Mouse (Mus musculus): Measurements from ENCODE around the gene Itga9.

The Itga9 gene

DNA sequence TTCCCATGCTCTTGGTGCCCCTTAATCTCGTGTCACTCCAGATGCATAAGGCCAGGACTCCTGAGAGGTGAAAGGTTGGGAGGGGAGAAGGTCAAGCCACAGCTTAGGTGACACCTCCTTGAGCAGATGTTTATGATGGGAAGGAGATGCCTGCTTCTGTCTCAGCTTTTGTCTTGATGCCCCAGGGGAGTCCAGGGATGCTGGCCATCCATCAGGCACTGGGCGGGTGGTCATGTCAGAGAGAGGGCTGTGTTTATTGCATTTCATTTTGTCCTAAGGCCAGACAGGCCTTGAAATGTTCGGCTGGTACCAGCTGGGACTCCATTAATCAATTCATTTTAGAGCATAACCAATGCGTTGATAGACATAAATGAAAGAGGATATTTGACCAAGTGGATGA is 81.8 kb downstream of the Itga9 start:
- DNase-seq (ENCODE audit: low spot score in 2 of 2), result no peak

DNA sequence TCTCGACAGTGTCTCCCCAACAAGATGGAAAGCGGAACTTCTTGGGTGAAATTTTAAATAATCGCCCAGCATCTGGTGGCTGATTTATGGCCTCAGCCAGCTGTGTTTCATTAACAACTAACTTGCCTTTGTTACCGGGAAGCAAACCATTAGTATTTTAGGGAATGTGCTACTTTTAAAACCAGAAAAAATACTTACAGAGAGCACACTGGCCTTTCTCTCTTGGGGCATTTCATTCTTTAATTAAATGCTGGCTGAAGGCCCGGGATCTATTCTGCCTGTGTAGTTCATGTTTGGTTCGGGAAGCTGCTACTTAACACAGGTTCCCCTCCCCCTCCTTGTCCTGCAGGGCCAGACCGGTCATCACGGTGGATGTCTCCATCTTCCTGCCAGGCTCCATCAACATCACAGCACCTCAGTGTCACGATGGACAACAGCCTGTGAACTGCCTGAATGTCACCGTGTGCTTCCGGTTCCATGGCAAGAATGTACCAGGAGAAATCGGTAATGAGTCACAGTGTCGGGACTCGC is 82.5 kb downstream of the Itga9 start:
- DNase-seq (ENCODE audit: low spot score in 2 of 2), result no peak

DNA sequence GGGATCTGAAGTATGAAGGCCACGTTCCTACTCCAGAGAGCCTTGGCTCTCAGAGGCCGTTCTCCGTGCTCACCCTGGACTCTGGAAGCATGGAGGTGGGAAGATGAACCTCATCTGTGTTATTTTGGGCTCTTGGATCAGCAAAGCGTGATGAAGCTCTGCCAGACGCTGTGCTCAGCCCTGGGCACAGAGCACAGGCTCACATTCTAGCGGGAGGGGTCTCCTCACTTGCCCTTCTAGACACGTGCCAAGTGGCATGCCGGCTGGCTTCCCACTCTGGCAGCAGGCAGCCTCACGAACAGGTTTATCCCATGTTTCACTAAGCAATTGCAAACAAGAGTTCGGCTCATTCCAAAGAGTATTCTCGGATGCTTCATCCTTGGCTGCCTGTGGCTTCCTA is 86.8 kb downstream of the Itga9 start:
- DNase-seq (ENCODE audit: low spot score in 2 of 2), result peak; percentile 58 to 65

DNA sequence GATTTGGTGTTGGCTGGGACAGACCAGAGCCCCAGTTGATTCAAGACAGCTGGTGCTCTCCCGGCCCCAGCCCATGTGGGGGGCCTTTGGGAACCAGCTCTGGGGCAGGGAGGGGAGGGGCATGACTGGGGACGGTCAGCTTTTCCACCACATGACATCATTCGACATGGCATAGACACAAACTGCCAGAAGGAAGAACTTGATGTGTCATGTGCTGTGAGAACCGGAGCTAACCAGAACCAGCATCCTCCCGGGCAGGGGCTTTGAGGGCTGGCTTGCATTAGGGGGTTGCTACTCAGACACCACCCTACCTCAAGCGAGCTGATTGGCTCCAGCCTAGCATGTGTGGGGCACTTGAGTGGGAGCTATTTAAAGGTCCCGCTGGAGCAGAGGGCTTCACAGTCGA is 87.9 kb downstream of the Itga9 start:
- no peak for DNase-seq (ENCODE audit: low spot score in 2 of 2)

DNA sequence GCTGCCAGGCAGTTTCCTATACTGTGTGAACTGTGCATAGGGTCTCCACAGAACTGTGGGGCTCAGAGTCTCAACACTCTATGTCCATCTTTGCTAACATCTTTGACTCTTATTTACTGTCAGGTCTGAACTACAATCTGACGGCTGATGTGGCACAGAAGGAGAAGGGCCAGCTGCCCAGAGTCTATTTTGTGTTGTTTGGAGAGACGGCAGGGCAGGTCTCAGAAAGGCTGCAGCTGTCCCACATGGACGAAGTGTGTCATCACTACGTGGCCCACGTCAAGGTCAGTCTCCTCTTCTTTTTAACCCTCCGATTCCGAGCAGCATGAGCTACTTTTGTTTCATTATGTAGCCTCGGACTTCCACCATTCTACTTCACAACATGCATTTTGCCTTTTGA is 91.7 kb downstream of the Itga9 start:
- no peak for DNase-seq (ENCODE audit: low spot score in 2 of 2)

DNA sequence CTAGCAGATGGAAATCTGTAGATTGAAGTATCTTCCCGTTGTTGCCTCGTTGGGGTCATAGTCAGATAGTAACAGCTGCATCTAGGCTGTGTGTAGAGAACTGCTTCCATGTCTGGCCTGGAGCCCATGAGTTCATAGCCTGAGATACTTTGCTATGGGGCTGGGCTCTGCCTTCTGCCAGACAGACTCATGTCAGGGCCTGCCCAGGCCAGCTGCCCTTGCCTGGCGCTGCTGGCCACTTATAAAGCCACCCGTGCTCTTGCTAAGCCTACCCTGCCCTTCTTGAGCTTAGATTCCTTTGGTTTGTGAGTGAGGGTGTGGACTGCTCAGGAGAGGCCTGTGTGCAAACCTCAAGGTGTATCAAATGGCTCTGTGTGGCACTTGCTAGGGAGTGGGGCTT is 93.2 kb downstream of the Itga9 start:
- DNase-seq (ENCODE audit: low spot score in 2 of 2), result no peak

DNA sequence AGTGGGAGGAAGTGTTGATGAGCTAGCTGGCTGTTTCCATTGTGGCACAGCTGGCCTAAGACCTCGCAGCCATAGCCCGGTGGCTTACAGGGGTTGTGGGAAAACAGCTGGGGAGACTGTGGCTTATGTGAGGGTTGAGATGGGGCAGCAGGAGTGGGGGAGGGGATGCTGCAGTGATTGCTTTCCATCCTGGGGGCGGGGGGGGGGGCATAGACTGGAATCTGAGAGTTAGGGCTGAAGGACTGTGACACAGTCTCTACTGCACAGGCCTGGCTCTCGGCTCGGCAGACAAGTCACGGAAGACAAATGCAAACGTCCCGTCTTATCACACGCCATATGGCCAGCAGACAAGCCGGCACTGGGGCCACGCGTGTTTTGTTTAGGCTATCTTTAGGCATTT is 94.4 kb downstream of the Itga9 start:
- DNase-seq (ENCODE audit: low spot score in 2 of 2), result no peak

DNA sequence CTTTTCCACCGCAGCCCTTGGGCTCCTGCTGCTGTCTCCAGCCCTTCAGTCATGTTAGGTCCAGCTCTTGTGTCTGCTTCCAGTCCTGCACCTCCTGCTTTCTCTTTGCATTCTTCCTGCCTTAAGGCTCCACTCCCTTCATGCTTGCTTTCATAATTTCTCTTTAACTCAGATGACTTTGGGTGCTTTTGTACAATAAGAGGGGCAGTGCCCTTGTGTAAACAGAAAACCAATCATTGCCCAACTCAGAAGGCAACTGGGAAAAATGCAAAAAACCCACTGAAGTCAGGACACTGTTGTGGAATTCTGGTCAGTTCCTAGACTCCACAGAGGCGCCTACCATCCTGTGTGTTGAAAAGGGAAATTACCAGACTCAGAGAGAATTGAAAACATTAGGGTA is 95.3 kb downstream of the Itga9 start:
- DNase-seq (ENCODE audit: low spot score in 2 of 2), result no peak

DNA sequence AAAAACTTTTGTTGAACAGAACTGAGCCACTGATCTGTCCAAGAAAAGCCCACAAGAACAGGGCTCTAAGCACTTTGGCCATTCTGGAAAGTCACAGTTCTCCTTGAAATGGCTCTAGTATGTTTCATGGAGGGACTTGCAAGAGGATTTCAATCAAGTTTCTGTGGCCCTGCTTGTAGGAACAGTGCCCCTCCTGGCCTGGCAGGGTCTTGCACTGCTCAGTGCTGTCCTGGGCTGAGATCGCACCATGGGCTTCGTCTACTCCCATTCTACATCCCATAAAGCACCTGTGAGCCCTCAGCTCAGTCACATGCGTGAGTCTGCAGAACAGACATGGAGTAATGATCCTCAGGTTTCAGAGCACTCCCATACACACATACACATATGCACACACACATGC is 96.7 kb downstream of the Itga9 start:
- DNase-seq (ENCODE audit: low spot score in 2 of 2), result no peak

DNA sequence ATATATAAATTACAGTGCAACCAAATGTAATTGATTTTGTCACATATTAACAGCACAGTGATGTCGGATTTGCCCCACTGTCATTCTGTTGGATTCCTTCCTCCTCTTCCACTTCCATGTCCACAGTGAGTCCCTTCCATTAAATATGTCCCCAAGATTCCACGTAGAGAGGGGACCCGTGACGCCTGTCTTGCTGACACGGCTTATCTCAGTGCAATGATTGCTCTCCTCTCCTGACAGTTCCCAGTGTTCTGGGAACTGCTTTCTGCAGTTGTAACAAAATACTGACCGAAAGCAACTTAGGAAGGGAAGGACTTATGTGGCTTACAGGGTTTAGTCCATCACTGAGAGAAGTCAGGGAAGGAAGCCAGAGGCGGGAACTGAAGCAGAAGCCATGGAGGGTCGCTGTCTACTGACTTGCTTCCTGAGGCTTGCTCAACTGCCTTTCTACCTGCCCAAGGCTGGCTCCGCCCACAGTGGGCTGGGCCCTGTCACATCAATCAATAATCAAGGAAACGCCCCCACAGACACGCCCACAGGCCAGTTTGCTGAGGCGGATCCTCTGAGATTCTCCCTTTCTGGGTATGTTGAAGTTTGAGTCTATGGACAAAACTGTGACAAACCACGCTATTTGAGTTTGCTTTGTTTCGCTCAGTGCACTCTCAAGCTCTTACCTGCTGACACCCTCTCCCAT is 99.0 kb downstream of the Itga9 start:
- no peak for DNase-seq (ENCODE audit: low spot score in 2 of 2)

DNA sequence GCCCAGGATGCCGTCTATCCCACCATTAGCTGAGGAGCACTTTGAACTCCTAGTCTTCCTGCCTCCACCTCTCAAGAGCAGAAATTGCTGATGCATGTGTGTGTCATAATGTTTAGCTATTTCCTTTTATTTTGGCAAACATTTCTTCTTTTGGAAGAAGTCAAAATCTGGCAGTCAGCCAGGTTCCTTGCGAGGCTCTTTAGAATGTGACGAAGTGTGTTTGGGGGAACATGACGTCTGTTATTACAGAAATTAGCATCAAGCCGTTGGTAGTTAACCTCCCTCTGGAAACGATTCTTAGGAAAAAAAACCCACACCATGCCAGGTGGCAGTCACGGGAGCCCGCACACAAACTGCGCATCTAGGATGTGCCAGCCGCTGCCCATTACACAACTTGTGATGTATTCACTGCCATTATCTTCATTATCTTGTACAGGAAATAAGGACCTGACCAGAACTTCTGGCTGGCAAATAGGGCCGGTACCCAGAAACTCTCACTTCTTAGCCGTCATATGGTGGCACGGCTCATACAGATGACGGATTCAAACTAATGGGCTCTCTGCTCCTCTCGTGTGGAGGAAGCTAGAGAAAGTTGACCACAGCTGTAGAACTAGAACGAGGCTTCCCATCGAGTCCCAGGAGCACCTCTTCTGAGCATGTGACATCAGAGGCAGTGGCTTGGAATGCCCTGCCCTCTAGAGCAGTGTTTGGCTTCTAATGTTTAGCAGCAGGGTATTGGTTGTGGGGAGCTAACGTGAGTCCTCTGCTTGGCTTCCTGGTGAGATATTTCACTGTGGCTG is 99.9 kb downstream of the Itga9 start:
- no peak for DNase-seq (ENCODE audit: low spot score in 2 of 2)

DNA sequence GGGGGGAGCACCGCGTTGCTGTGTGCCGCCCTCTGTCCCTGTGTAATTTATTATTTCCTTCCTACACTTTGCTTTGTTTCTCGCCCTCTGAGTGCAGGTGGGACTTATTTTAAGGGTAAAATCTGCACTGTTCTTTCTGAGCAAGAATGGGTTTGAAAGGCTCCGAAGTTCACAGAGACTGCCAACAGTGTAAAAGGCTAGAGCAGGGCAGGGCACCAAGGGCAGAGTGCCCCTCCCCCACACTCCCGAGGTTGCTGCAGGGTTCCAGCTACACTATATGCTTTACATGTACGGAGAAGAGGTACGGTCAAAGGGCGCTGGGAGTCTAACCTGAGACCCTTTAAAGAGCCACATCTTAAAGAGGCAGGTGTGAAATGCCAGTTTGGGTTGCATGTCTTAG is 104.1 kb downstream of the Itga9 start:
- no peak for DNase-seq (ENCODE audit: low spot score in 2 of 2)

DNA sequence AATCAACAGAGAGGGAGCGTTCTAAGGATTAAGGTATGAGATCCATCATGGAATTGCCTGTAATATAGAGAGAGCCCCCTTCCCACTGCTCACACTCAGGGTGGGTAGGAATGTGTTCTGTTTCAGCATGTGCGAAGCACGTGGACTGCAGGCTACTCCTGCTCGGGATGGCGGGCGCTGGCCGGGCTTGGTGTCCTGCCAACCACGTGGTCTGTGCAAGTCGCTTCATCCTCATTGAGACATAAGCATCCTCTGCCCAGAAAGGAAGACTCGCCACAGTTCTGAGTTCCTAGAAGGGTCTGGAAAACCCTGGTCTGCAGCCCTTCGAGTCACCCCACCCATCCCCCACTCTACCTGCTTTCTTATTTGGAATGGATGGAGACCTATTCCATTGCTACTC is 105.3 kb downstream of the Itga9 start:
- no peak for DNase-seq (ENCODE audit: low spot score in 2 of 2)

DNA sequence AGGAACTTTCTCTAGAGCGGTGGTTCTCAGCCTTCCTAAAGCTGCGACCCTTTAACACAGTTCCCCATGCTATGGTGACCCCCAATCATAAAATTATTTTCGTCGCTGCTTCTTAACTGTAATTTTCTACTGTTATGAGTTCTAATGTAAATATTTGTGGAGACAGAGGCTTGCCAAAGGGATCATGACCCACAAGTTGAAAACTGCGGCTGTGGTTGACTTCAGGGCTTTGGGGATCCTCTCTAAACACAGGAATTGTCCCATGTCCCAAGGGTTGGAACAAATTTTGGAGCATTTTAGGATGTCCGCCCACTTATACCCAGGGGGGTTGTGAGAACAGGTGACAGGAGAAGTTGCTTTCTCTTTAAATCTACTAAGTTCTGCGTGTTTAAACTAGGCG is 107.0 kb downstream of the Itga9 start:
- DNase-seq (ENCODE audit: low spot score in 2 of 2), result no peak

DNA sequence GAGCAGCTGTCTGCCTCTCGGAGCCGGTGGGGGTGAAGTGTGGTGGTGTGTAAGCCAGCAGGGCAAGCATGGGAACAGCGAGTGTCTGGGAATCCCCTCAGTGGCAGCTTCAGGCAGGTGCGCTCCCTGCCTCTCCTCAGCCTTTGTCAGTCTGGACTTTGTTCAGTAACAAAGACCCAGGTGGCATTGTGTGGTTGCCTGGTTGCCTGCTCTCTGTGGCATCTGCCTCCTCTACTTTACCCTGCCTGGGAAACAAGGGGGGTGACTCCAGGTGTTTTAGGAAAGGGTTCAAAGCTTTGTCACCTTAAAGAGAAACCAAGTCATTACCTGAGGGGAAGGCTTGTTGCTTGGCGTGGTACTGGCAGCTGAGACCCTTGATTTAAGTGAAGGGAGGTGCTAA is 108.0 kb downstream of the Itga9 start:
- DNase-seq (ENCODE audit: low spot score in 2 of 2), result no peak

DNA sequence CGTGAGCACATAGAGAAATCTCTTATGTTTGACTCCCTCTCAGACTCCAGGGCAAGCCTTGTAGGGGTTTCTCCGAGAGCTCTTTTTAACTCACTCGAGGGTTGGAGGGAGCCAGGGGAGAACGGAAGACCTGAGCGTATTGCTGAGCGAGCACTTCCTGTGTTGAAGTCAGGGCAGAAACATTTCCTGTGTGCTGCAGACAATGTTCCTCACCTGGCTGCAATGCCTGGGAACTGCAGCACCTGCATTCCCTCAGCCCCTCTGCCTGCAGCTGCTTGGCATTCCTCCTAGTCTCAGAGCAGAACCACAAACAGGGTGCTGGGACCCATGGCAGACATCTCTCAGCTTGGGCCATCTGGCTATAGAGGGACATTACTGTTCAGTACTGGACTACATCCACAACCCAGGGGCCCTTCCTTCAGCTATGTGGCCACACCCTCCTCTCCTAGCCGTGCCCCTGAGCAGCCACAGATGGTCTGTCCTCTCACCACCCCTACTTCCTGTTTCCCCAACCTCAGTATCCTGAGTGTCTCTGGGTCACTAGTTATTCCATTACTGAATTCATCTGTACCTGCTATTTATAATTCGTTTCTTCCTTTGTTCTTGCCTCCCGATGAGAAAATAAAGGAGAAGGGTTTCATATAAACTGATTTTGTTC is 109.6 kb downstream of the Itga9 start:
- no peak for DNase-seq (ENCODE audit: low spot score in 2 of 2)

DNA sequence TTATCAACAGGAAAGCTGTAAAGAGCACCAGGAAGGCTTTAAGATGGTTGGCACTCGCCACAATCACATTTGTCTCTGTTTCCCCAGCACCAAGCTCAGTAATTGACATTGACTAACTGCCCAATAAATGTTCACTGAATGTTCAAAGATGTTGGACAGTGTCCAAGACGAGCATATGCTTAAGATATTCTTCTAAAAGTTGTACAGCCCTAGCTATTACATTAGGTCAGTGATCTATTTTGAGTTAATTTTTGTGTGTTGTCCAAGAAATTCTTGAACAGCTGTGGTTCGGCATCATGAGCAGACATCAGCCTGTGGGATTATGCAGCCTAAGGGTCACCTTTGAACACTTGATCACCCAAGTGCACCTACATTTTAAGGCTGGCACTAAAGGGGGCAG is 110.9 kb downstream of the Itga9 start:
- no peak for DNase-seq (ENCODE audit: low spot score in 2 of 2)

DNA sequence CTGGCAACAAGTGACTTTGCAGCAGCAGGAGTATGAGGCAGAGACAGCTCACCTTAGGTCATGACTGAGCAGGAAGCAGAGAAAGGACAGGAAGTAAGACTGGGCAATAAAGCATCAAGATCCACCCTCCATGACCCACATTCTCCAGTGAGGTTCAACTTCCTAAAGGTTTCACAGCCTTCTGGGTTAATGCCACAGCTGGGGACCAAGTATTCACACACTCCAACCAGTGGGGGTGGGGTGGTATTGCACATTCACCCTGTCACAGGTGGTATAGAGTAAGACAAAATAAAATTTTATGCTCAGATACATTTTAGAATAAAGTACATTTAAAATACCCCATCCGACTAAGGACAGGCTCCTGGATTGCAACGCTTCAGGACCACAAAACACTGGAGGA is 112.0 kb downstream of the Itga9 start:
- no peak for DNase-seq (ENCODE audit: low spot score in 2 of 2)

DNA sequence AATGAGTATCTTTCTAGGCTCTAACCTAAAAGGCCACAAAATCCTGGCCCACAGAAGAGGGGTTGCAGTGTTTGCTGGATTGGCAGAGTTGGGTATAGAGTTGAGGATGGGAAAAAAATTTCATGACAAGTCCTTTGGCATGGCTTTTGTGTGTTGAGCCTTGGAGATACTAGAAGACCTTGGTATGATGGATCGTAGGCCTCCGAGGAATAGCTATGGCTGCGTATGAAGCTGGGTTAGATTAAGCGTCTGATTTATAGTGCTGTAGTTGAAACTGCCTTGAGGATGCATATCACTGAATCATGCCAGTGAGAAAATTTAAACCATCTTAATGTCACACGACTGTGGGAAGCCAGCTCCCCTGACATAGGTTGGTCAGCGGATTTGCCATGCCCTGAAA is 114.6 kb downstream of the Itga9 start:
- no peak for DNase-seq (ENCODE audit: low spot score in 2 of 2)

DNA sequence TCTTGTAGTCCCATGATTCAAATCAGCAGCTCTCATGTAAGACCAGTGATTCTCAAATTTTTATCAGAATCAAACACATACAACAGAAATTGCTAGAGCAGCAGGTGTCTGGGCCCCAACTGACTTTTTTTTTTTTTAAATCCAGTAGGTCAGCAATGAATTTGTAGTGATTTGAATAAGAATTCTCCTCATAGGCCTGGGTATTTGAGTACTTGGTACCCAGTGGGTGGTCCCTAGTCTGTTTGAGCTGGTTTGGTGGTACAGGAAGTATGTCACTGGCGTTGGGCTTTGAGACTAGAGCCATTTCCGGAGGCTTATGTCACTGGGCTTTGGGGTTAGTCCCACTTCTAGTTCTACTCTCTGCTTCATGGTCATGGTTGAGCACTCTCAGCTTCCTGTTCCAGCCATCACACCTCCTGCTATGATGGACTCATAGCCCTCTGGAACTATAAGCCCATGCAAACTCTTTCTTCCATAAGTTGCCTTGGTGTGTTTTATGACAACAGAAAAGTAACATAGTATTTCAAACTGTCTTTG is 116.4 kb downstream of the Itga9 start:
- no peak for DNase-seq (ENCODE audit: low spot score in 2 of 2)

DNA sequence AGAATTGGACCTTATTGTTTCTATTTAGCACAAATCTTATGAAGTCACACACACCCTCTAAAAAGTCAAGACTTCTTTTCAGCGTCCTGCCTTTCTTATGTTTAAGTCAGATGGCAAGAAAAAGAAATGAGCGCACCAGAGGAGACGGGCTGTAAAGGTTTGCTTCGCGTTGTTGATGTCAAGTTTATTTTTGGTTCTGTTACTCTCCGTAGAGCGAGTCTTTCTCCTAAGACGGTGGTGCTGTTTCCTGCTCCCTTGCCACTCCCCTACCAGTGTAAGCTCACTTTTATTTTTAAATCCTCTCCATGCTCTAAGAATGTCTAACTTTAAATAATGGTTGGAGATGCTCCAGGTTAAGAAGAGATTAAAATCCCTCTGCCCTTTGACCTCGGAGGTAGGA is 118.6 kb downstream of the Itga9 start:
- no peak for DNase-seq (ENCODE audit: low spot score in 2 of 2)

DNA sequence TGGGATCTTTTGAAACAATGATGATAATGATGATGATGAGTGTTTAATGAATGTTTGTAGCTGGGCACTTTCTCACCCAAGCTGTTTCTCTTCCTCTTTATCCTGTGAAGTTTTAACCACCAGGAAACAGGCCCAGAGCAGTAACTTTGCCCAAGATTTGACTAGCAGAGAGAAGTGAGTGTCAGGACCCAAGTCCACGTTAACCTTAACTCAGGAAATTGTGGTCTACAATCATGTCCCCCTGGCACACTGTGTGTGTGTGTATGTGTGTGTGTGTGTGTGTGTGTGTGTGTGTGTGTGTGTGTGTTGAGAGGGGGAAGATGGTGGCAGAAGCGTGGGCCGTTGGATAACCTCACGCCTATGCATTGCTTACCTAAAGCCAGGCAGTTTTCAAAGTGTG is 120.1 kb downstream of the Itga9 start:
- no peak for DNase-seq (ENCODE audit: low spot score in 2 of 2)

DNA sequence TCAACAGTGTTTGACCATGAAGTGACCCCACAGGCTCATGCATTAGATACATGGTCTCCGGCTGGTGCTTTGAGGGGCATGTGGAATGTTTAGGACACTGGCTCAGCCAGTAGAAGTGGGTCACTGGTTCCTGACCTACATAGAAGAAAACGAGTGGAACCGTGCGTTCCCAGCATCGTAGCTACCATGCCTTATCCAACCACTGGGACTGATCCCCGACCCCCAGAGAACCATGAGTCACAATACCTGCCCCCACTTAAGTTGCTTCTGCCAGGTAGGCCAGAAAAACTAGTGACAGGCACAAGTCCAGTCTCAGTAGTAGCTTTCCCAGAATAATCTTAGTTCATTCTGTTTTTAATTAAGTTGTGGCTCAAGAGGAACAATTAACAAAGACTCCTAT is 121.8 kb downstream of the Itga9 start:
- no peak for DNase-seq (ENCODE audit: low spot score in 2 of 2)

All from right cerebral cortex, postnatal 36 days (tissue).